Mouse (Mus musculus): ENCODE measurements around the gene T2.

DNA sequence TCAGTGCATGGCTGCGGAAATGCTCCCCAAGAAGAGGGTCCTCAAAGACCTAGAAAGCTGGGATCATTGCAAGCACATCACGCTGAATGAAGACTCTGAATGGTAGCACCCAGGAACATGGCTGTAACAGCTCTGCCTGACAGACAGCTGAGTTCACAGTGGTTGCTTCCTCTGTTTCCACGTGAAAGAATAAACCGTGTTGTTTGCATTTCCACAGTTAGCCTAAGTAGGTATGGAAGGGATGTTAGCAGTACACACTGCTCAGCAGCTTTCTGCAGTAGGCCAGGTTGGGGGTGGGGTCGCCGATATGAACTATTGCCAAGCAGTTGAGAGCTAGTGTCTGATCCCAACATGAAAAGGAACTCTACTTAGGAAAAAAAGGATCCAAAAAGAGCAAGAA is at the start of gene T2:
- no peak for TF ChIP-seq CTCF (IDR thresholded peaks at IDR 0.05; ENCODE audit: control insufficient read depth, insufficient read depth, insufficient read length)
- TF ChIP-seq USF1 (IDR thresholded peaks at IDR 0.05; ENCODE audit: low read depth), result no peak

Data from C2C12 (cell line).